Mouse (Mus musculus) thymus, adult 2 months (tissue): ENCODE measurements around the gene Ranbp10. TPM values are rescaled to one million over a fixed set of nuclear protein-coding genes. Genes with fewer than 3 reads are reported as not detected.

Source experiments
- DNase-seq: peaks from one replicate; pipeline ENCODE4 v3.0.0; 2021
- H3K27ac ChIP-seq: fragments of 200-500 bp; 2 replicates; pipeline ENCODE4 v1.5.1; 2012; ENCODE audit warnings: low read length, control low read depth; ENCODE audit not compliant: control insufficient read depth, insufficient read depth
- H3K27me3 ChIP-seq: fragments of 200-500 bp; 2 replicates; pipeline ENCODE4 v1.6.1; 2012; ENCODE audit warnings: mild to moderate bottlenecking, low read length, moderate library complexity, mixed read lengths; ENCODE audit not compliant: control insufficient read depth, insufficient read depth
- H3K36me3 ChIP-seq: fragments of 200-500 bp; 2 replicates; pipeline ENCODE4 v1.6.1; 2012; ENCODE audit warnings: mild to moderate bottlenecking, low read length, moderate library complexity; ENCODE audit not compliant: control insufficient read depth, insufficient read depth
- H3K4me1 ChIP-seq: fragments of 200-500 bp; replicated peaks from 2 replicates; pipeline ENCODE4 v1.6.1; 2012; ENCODE audit warnings: low read length; ENCODE audit not compliant: control insufficient read depth, insufficient read depth
- H3K4me3 ChIP-seq: fragments of 200-500 bp; 2 replicates; pipeline ENCODE4 v1.5.1; 2012; ENCODE audit warnings: mild to moderate bottlenecking, low read length, control low read depth, moderate library complexity; ENCODE audit not compliant: control insufficient read depth, insufficient read depth
- CTCF ChIP-seq: fragments of 200-500 bp; IDR thresholded peaks from 2 replicates; pipeline ENCODE4 v1.5.1; 2012; ENCODE audit warnings: mild to moderate bottlenecking, control low read depth, low read length, moderate library complexity, borderline replicate concordance; ENCODE audit not compliant: control insufficient read depth, poor library complexity, insufficient read depth; ENCODE audit errors: extremely low read depth
- POLR2A ChIP-seq: fragments of 200-500 bp; IDR thresholded peaks from 2 replicates; pipeline ENCODE4 v1.6.1; 2012; ENCODE audit warnings: mild to moderate bottlenecking, low read length, control low read depth, moderate library complexity; ENCODE audit not compliant: control insufficient read depth, poor library complexity, insufficient read depth; ENCODE audit errors: extremely low read depth
- WGBS: fragments of 180-500 bp; shearing (Covaris S2); methylation state at CpG from one replicate; pipeline ENCODE4 v1.1.7; 2018; 5-methylcytosine and 5-hydroxymethylcytosine counted together
- polyA plus RNA-seq: library from polyadenylated mRNA; depleted of rRNA; stranded (reverse); fragments of >200 nt; gene quantifications from 2 replicates; pipeline ENCODE4 v1.2.3, GENCODE M21; 2012

Gene Ranbp10
- polyA plus RNA-seq, 1 experiment: 47.1 TPM

DNA sequence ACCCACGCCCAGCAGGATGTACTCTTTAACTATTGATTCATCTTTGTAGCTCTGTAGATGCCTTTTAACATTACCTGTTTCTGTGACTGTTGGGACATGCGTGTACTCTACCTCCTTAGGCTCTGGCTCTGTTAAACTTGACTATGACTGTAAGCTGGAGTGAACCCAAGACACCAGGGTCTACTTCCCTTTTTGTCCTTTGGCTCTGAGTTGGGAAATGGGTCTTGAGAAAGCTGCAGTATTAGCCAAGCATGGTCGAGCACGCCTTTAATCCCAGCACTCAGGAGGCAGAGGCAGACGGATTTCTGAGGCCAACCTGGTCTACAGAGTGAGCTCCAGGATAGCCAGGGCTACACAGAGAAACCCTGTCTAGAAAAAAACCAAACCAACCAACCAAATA lies 31.3 kb upstream of the Ranbp10 start:
- TF ChIP-seq POLR2A (no peak), CTCF (no peak)
- Histone ChIP-seq H3K4me3 (no peak overlapping the region), H3K4me1 (peaks cover 13% of the 10 kb centered on the region), H3K27ac (no peak overlapping the region), H3K36me3 (no peaks in the 10 kb centered on the region), H3K27me3 (no peaks in the 10 kb centered on the region)
- 84% methylated on average over 5 of the region's 5 CpGs for WGBS
- no peak for DNase-seq

DNA sequence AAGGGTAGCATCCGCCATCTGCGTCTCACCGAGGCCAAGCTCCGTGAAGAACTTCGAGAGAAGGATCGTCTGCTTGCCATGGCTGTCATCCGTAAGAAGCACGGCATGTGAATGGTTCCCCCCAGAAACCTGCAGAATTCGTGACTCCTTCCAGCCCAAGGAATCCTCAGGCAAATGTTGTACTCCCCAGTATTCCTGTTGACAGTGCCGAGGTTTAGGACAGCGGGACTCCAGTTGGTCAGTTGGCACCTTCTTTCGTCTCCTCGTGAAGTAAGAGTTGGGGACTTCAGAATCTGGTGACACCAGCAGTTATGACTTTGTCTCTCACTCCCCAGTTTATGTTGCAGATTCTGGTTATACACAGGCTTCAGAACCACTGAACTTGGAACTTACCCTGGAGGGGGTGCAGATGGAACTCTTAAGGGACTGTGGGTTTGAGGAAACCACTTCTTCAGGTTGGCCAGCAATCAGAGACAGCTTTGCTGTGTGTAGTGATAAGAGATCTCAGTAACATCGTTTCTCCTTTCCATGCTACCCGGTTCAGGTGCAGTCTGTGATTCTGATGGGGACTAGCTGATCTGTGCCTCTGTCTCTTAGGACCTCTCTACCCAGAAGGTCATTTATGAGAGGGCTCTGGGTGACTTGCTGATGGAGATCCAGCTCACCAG lies 29.2 kb upstream of the Ranbp10 start:
- no peak for DNase-seq
- no peak overlapping the region for H3K27ac ChIP-seq
- no peaks in the 10 kb centered on the region for H3K36me3 ChIP-seq
- H3K27me3 ChIP-seq: no peaks in the 10 kb centered on the region
- peak overlapping the region; percentile 73 for H3K4me3 ChIP-seq
- WGBS: 31% methylated on average over 15 of the region's 15 CpGs
- TF ChIP-seq POLR2A (no peak), CTCF (no peak)
- H3K4me1 ChIP-seq: peaks cover 13% of the 10 kb centered on the region

DNA sequence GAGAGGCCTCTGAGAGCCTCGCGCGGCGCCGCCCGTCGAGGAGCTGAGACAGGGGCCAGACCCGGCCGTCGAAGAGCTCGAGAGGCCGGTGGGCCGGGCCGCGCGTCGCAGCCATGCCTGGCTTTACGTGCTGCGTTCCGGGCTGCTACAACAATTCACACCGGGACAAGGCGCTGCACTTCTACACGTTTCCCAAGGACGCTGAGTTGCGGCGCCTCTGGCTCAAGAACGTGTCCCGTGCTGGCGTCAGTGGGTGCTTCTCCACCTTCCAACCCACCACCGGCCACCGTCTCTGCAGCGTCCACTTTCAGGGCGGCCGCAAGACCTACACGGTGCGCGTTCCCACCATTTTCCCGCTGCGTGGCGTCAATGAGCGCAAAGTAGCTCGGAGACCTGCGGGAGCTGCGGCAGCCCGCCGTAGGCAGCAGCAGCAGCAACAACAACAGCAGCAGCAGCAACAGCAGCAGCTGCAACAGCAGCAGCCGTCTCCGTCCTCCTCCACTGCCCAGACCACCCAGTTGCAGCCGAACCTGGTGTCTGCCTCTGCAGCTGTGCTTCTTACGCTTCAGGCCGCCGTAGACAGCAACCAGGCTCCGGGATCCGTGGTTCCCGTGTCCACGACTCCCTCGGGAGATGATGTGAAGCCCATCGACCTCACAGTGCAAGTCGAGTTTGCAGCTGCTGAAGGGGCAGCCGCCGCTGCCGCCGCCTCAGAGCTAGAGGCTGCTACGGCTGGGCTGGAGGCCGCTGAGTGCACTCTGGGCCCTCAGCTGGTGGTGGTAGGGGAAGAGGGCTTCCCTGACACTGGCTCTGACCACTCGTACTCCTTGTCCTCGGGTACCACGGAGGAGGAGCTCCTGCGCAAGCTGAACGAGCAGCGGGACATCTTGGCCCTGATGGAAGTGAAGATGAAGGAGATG lies 28.4 kb upstream of the Ranbp10 start:
- no peaks in the 10 kb centered on the region for H3K27me3 ChIP-seq
- peak overlapping the region; percentile 73 for H3K4me3 ChIP-seq
- under 1% methylated on average over 71 of the region's 71 CpGs for WGBS
- TF ChIP-seq CTCF: no peak
- no peak for TF ChIP-seq POLR2A
- peaks cover 15% of the 10 kb centered on the region for H3K4me1 ChIP-seq
- peak; percentile 49 for DNase-seq
- H3K27ac ChIP-seq: peak overlapping the region; percentile 7; the same call in 1 of the 2 replicates
- no peaks in the 10 kb centered on the region for H3K36me3 ChIP-seq

DNA sequence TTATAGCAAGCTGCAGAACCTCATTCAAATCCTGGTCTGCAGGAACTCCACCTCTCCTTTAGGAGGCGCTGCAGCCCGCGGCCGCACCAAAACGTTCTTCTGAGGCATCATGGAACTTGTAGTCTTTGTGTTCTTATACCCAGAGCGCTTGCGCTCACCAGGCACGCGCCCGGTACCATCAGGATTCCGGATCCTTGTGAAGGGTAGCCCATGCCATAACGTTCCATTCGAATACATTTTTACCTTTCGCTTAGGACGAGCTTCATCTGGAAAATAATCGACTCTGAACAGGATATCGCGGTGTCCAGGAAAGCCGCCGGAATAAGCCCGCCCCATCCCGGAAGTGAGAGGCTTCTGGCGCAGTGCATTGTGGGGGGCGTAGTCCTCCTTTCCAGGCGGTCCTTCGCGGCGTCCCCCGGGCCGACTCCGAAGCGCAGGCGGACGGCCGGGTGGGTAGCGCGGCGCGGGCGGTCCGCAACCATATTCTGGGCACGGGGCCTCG lies 27.6 kb upstream of the Ranbp10 start, which contains the start of gene Thap11:
Gene Thap11 (plus strand): TSS at position 418 of the 502 bp plus-strand sequence.
- under 1% methylated on average over 43 of the region's 43 CpGs for WGBS
- TF ChIP-seq CTCF: peak; percentile 77; the same call in 1 of the 2 replicates
- peak; percentile 61; the same call in 1 of the 2 replicates for TF ChIP-seq POLR2A
- H3K4me3 ChIP-seq: peak within 1 kb of the TSS; percentile 73
- no peaks in the 10 kb centered on the region for H3K36me3 ChIP-seq
- peak within 1 kb of the TSS; percentile 50; the same call in 1 of the 2 replicates for H3K27ac ChIP-seq
- peaks cover 18% of the 10 kb centered on the region for H3K4me1 ChIP-seq
- H3K27me3 ChIP-seq: no peaks in the 10 kb centered on the region
- peak; percentile 96 for DNase-seq

DNA sequence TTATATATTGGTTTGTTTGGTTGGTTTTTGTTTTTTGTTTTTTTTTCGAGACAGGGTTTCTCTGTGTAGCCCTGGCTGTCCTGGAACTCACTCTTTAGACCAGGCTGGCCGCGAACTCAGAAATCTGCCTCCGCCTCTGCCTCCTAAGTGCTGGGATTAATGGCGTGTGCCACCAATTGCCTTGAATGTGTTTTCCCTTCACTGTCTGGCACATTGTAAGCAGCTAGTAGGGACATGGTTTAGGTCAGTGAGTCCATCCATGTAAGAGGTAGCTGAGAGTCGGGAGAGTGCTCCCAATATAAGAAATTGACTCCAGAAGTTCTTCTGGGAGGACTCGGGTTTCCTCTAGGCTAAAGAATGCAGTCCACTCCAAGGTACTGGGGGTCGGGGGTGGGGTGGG lies 27.2 kb upstream of the Ranbp10 start:
- H3K27me3 ChIP-seq: no peaks in the 10 kb centered on the region
- no peak overlapping the region for H3K27ac ChIP-seq
- peaks cover 18% of the 10 kb centered on the region for H3K4me1 ChIP-seq
- no peak for TF ChIP-seq POLR2A
- 41% methylated on average over 8 of the region's 8 CpGs for WGBS
- H3K36me3 ChIP-seq: no peaks in the 10 kb centered on the region
- no peak overlapping the region for H3K4me3 ChIP-seq
- DNase-seq: no peak

DNA sequence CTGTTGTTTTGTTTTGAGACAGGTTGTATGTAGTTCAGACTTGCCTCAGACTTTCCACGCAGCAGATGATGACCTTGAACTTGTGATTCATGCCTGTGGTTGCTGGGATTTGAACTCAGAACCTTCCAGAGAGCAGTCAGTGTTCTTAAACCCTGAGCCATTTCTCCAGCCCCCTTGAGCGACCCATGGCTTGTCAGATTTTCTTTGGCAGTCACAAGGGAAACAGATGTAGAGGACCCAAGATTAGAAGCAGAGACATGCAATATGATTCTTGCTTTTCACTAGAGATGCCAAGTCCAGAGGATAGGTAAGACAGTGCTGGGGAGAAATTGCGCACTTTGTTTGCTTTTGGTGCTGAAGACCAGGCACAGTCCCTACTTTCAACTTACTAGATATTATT lies 26.0 kb upstream of the Ranbp10 start, which contains the start of gene Cenpt:
Gene Cenpt (minus strand): TSS at position 101 of the 400 bp plus-strand sequence.
- Histone ChIP-seq H3K4me1 (peaks cover 18% of the 10 kb centered on the region), H3K4me3 (no peak within 1 kb of the TSS), H3K36me3 (peaks cover 5% of the 10 kb centered on the region), H3K27ac (no peak within 1 kb of the TSS), H3K27me3 (no peaks in the 10 kb centered on the region)
- WGBS: 96% methylated on average over 3 of the region's 3 CpGs
- TF ChIP-seq POLR2A (no peak), CTCF (no peak)
- DNase-seq: no peak
